Mouse (Mus musculus): ENCODE data around the gene Gm20388. TPM values are rescaled to one million over a fixed set of nuclear protein-coding genes. Genes with fewer than 3 reads are reported as not detected.

Gene Gm20388
- polyA plus RNA-seq, 1 experiment from 2014 or later = not detected

GRCm38 (mm10) chr8:121892875-121893274 is 1982.2 kb downstream of the Gm20388 start:
- no peak for ATAC-seq (replicated peaks)
- 75% methylated on average over 5 of the region's 5 CpGs for WGBS

GRCm38 (mm10) chr8:121895910-121896309 is 1985.3 kb downstream of the Gm20388 start:
- no peak overlapping the region for H3K27ac ChIP-seq (replicated peaks)
- H3K4me2 ChIP-seq (replicated peaks) = no peak overlapping the region
- 65% methylated on average over 7 of the region's 7 CpGs for WGBS
- no peak for ATAC-seq (replicated peaks)
- no peak overlapping the region for H3K9ac ChIP-seq (replicated peaks)
- no peaks in the 10 kb centered on the region for H3K27me3 ChIP-seq
- no peaks in the 10 kb centered on the region for H3K9me3 ChIP-seq
- H3K4me3 ChIP-seq = no peak overlapping the region
- no peaks in the 10 kb centered on the region for H3K36me3 ChIP-seq
- peaks cover 42% of the 10 kb centered on the region for H3K4me1 ChIP-seq

More at GRCm38 (mm10) chr8:121892875-121893274, 1982.2 kb downstream of the Gm20388 start:
- no peak overlapping the region for H3K9ac ChIP-seq (replicated peaks)
- no peak overlapping the region for H3K4me3 ChIP-seq
- no peak overlapping the region for H3K27ac ChIP-seq (replicated peaks)
- H3K4me1 ChIP-seq = peaks cover 33% of the 10 kb centered on the region
- H3K4me2 ChIP-seq (replicated peaks) = no peak overlapping the region
- H3K27me3 ChIP-seq = no peaks in the 10 kb centered on the region
- H3K36me3 ChIP-seq = peaks cover 2% of the 10 kb centered on the region; the same call in 1 of the 2 replicates
- no peaks in the 10 kb centered on the region for H3K9me3 ChIP-seq

DNA sequence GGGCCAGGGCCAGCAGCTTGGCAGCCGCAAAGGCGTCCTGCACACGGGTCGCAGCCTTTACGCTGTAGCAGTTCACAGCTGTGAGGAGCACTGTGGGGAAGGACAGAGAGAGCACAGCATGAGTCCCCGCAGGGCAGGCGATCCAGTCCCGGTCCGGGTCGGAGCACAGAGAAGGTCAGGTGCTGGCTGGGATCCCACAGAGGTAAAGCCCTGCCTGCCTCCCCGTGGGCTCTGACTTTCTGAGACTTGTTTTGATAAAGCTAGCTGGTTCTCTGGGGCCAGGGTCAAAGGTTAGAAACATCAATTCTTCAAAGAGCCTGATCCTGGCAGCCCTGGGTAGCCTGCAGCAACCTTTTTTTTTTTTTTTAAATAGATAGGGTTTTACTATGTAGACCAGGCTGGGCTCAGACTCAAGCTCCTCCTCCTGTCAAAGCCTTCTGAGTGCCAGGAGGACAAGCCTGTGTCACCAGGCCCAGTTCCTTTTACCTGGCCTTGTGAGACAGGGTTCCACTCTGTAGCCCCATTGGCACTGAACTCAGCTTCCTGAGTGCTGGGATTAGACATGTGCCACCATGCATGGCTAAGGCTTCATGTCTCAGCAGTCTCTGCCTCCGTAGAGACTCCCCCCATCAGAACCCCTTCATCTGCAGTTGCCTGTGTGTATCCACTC is 1986.0 kb downstream of the Gm20388 start:
- Histone ChIP-seq H3K27ac (replicated peaks) (peak overlapping the region; percentile 94; the same call in 1 of the 2 replicates), H3K9ac (replicated peaks) (no peak overlapping the region), H3K9me3 (no peaks in the 10 kb centered on the region), H3K27me3 (no peaks in the 10 kb centered on the region), H3K36me3 (no peaks in the 10 kb centered on the region), H3K4me3 (no peak overlapping the region), H3K4me1 (peaks cover 41% of the 10 kb centered on the region), H3K4me2 (replicated peaks) (no peak overlapping the region)
- ATAC-seq (replicated peaks) = no peak
- 42% methylated on average over 12 of the region's 12 CpGs for WGBS

GRCm38 (mm10) chr8:121897205-121897604 is 1986.6 kb downstream of the Gm20388 start:
- Histone ChIP-seq H3K27me3 (no peaks in the 10 kb centered on the region), H3K4me1 (peaks cover 41% of the 10 kb centered on the region), H3K4me2 (replicated peaks) (no peak overlapping the region), H3K9ac (replicated peaks) (no peak overlapping the region), H3K4me3 (no peak overlapping the region), H3K9me3 (no peaks in the 10 kb centered on the region), H3K27ac (replicated peaks) (peak overlapping the region; percentile 94), H3K36me3 (no peaks in the 10 kb centered on the region)
- no peak for ATAC-seq (replicated peaks)
- WGBS = 74% methylated on average over 9 of the region's 9 CpGs

- Histone ChIP-seq H3K9me3 (no peaks in the 10 kb centered on the region), H3K9ac (replicated peaks) (peak overlapping the region; percentile 34; the same call in 1 of the 2 replicates), H3K4me3 (0 out of 2 replicates have a peak overlapping the region, but pooled peaks have one; percentile 7), H3K27me3 (no peaks in the 10 kb centered on the region), H3K36me3 (no peaks in the 10 kb centered on the region), H3K27ac (replicated peaks) (peak overlapping the region; percentile 94), H3K4me1 (peaks cover 41% of the 10 kb centered on the region), H3K4me2 (replicated peaks) (peak overlapping the region; percentile 25)
- WGBS = 5% methylated on average over 7 of the region's 7 CpGs
- peak; percentile 61 for ATAC-seq (replicated peaks)
Measured at GRCm38 (mm10) chr8:121897871-121898381, 1987.3 kb downstream of the Gm20388 start.

GRCm38 (mm10) chr8:121898401-121898931 is 1987.8 kb downstream of the Gm20388 start:
- 0% methylated on average over 4 of the region's 4 CpGs for WGBS
- H3K36me3 ChIP-seq = no peaks in the 10 kb centered on the region
- H3K4me1 ChIP-seq = peaks cover 41% of the 10 kb centered on the region
- H3K4me3 ChIP-seq = 0 out of 2 replicates have a peak overlapping the region, but pooled peaks have one; percentile 7
- no peaks in the 10 kb centered on the region for H3K27me3 ChIP-seq
- peak overlapping the region; percentile 34; the same call in 1 of the 2 replicates for H3K9ac ChIP-seq (replicated peaks)
- no peaks in the 10 kb centered on the region for H3K9me3 ChIP-seq
- peak; percentile 93 for ATAC-seq (replicated peaks)
- peak overlapping the region; percentile 94 for H3K27ac ChIP-seq (replicated peaks)
- H3K4me2 ChIP-seq (replicated peaks) = peak overlapping the region; percentile 25

GRCm38 (mm10) chr8:121899180-121900044 is 1988.8 kb downstream of the Gm20388 start:
- Histone ChIP-seq H3K4me1 (peaks cover 43% of the 10 kb centered on the region), H3K9me3 (no peaks in the 10 kb centered on the region), H3K36me3 (no peaks in the 10 kb centered on the region), H3K4me2 (replicated peaks) (no peak overlapping the region), H3K27me3 (no peaks in the 10 kb centered on the region), H3K4me3 (no peak overlapping the region), H3K27ac (replicated peaks) (peak overlapping the region; percentile 94), H3K9ac (replicated peaks) (no peak overlapping the region)
- WGBS = 63% methylated on average over 18 of the region's 18 CpGs
- ATAC-seq (replicated peaks) = no peak

GRCm38 (mm10) chr8:121901498-121902236 is 1991.0 kb downstream of the Gm20388 start:
- no peaks in the 10 kb centered on the region for H3K9me3 ChIP-seq
- 74% methylated on average over 8 of the region's 8 CpGs for WGBS
- peaks cover 55% of the 10 kb centered on the region for H3K4me1 ChIP-seq
- H3K27me3 ChIP-seq = no peaks in the 10 kb centered on the region
- H3K4me3 ChIP-seq = no peak overlapping the region
- no peaks in the 10 kb centered on the region for H3K36me3 ChIP-seq
- H3K4me2 ChIP-seq (replicated peaks) = no peak overlapping the region
- no peak for ATAC-seq (replicated peaks)
- no peak overlapping the region for H3K9ac ChIP-seq (replicated peaks)
- no peak overlapping the region for H3K27ac ChIP-seq (replicated peaks)

- no peaks in the 10 kb centered on the region for H3K36me3 ChIP-seq
- no peak overlapping the region for H3K4me2 ChIP-seq (replicated peaks)
- 59% methylated on average over 6 of the region's 6 CpGs for WGBS
- 0 out of 2 replicates have a peak overlapping the region, but pooled peaks have one; percentile 80 for H3K4me3 ChIP-seq
- H3K4me1 ChIP-seq = peaks cover 40% of the 10 kb centered on the region
- H3K9me3 ChIP-seq = no peaks in the 10 kb centered on the region
- ATAC-seq (replicated peaks) = no peak
- no peak overlapping the region for H3K9ac ChIP-seq (replicated peaks)
- no peaks in the 10 kb centered on the region for H3K27me3 ChIP-seq
- no peak overlapping the region for H3K27ac ChIP-seq (replicated peaks)
Measured at GRCm38 (mm10) chr8:121903977-121904376, 1993.3 kb downstream of the Gm20388 start.

- H3K4me2 ChIP-seq (replicated peaks) = peak overlapping the region; percentile 96
- peak overlapping the region; percentile 80; the same call in 1 of the 2 replicates for H3K4me3 ChIP-seq
- H3K27me3 ChIP-seq = no peaks in the 10 kb centered on the region
- 88% methylated on average over 9 of the region's 9 CpGs for WGBS
- no peaks in the 10 kb centered on the region for H3K9me3 ChIP-seq
- no peak for ATAC-seq (replicated peaks)
- H3K4me1 ChIP-seq = peaks cover 32% of the 10 kb centered on the region
- H3K36me3 ChIP-seq = no peaks in the 10 kb centered on the region
- H3K9ac ChIP-seq (replicated peaks) = no peak overlapping the region
- no peak overlapping the region for H3K27ac ChIP-seq (replicated peaks)
Measured at GRCm38 (mm10) chr8:121904999-121905398, 1994.4 kb downstream of the Gm20388 start.

- WGBS = 58% methylated on average over 1 of the region's 1 CpGs
- 0 out of 2 replicates have a peak overlapping the region, but pooled peaks have one; percentile 5 for H3K27ac ChIP-seq (replicated peaks)
- no peak for ATAC-seq (replicated peaks)
- no peaks in the 10 kb centered on the region for H3K9me3 ChIP-seq
- H3K36me3 ChIP-seq = no peaks in the 10 kb centered on the region
- peak overlapping the region; percentile 96 for H3K4me2 ChIP-seq (replicated peaks)
- H3K9ac ChIP-seq (replicated peaks) = peak overlapping the region; percentile 61
- peak overlapping the region; percentile 80 for H3K4me3 ChIP-seq
- H3K4me1 ChIP-seq = peaks cover 32% of the 10 kb centered on the region
- H3K27me3 ChIP-seq = no peaks in the 10 kb centered on the region
Measured at GRCm38 (mm10) chr8:121905420-121905819, 1994.8 kb downstream of the Gm20388 start.

All from forebrain, embryonic 15.5 days (tissue).